Mouse (Mus musculus): Measurements from ENCODE around the gene Olfr1106. TPM values are rescaled to one million over a fixed set of nuclear protein-coding genes. Genes with fewer than 3 reads are reported as not detected.

Gene Olfr1106
- 0.15 TPM in 1 of 2 replicates, not detected in the other for polyA plus RNA-seq (2012; ENCODE audit: low replicate concordance)

GRCm38 (mm10) chr2:87052173-87052572 is at the start of gene Olfr1106:
Olfr1106 (minus strand) TSS chr2:87052273.

GRCm38 (mm10) chr2:87095908-87096307 is 43.8 kb upstream of the Olfr1106 start, which contains the start of gene Olfr1109:
Olfr1109 (minus strand) TSS chr2:87096008.

GRCm38 (mm10) chr2:87075717-87076116 is 23.6 kb upstream of the Olfr1106 start, which contains the start of gene Olfr1107:
Olfr1107 (minus strand) TSS chr2:87075817.

GRCm38 (mm10) chr2:87036431-87036830 is 15.6 kb downstream of the Olfr1106 start, which contains the start of gene Olfr1105:
Olfr1105 (minus strand) TSS chr2:87036531.

GRCm38 (mm10) chr2:87026980-87027379 is 25.1 kb downstream of the Olfr1106 start, which contains the start of gene Olfr1104:
Olfr1104 (minus strand) TSS chr2:87027080.

GRCm38 (mm10) chr2:86998098-86998497 is 54.0 kb downstream of the Olfr1106 start, which contains the start of gene Olfr1102:
Olfr1102 (plus strand) TSS chr2:86998398.

Other genes starting within 250 kb of the Olfr1106 start
- not detected in 2 replicates for gene Olfr141, start 242.3 kb downstream of the Olfr1106 start, polyA plus RNA-seq (2012; ENCODE audit: low replicate concordance)
- not detected in 2 replicates for gene Olfr1094, start 227.6 kb downstream of the Olfr1106 start, polyA plus RNA-seq (2012; ENCODE audit: low replicate concordance)
- not detected in 2 replicates for gene Olfr1095, start 200.6 kb downstream of the Olfr1106 start, polyA plus RNA-seq (2012; ENCODE audit: low replicate concordance)
- not detected in 2 replicates for gene Gm13723, start 177.5 kb downstream of the Olfr1106 start, polyA plus RNA-seq (2012; ENCODE audit: low replicate concordance)
- not detected in 2 replicates for gene Olfr1097, start 160.1 kb downstream of the Olfr1106 start, polyA plus RNA-seq (2012; ENCODE audit: low replicate concordance)
- not detected in 2 replicates for gene Olfr1098, start 127.7 kb downstream of the Olfr1106 start, polyA plus RNA-seq (2012; ENCODE audit: low replicate concordance)
- not detected in 2 replicates for gene Olfr1099, start 91.6 kb downstream of the Olfr1106 start, polyA plus RNA-seq (2012; ENCODE audit: low replicate concordance)
- gene Olfr1100, start 72.3 kb downstream of the Olfr1106 start, polyA plus RNA-seq (2012; ENCODE audit: low replicate concordance) = not detected in 2 replicates
- not detected in 2 replicates for gene Olfr1101, start 61.1 kb downstream of the Olfr1106 start, polyA plus RNA-seq (2012; ENCODE audit: low replicate concordance)
- not detected in 2 replicates for gene Olfr1102, start 53.9 kb downstream of the Olfr1106 start, polyA plus RNA-seq (2012; ENCODE audit: low replicate concordance)
- not detected in 2 replicates for gene Olfr1104, start 25.2 kb downstream of the Olfr1106 start, polyA plus RNA-seq (2012; ENCODE audit: low replicate concordance)
- gene Olfr1105, start 15.7 kb downstream of the Olfr1106 start, polyA plus RNA-seq (2012; ENCODE audit: low replicate concordance) = not detected in 2 replicates
- gene Olfr1107, start 23.5 kb upstream of the Olfr1106 start, polyA plus RNA-seq (2012; ENCODE audit: low replicate concordance) = not detected in 2 replicates
- gene Olfr1109, start 43.7 kb upstream of the Olfr1106 start, polyA plus RNA-seq (2012; ENCODE audit: low replicate concordance) = not detected in 2 replicates
- not detected in 2 replicates for gene Olfr259, start 62.3 kb upstream of the Olfr1106 start, polyA plus RNA-seq (2012; ENCODE audit: low replicate concordance)
- not detected in 2 replicates for gene Olfr1110, start 88.0 kb upstream of the Olfr1106 start, polyA plus RNA-seq (2012; ENCODE audit: low replicate concordance)
- gene Olfr1111, start 100.4 kb upstream of the Olfr1106 start, polyA plus RNA-seq (2012; ENCODE audit: low replicate concordance) = not detected in 2 replicates
- not detected in 2 replicates for gene Olfr1112, start 135.5 kb upstream of the Olfr1106 start, polyA plus RNA-seq (2012; ENCODE audit: low replicate concordance)
- not detected in 2 replicates for gene Olfr1113, start 156.7 kb upstream of the Olfr1106 start, polyA plus RNA-seq (2012; ENCODE audit: low replicate concordance)
- gene Olfr1115, start 195.7 kb upstream of the Olfr1106 start, polyA plus RNA-seq (2012; ENCODE audit: low replicate concordance) = not detected in 2 replicates
- not detected in 2 replicates for gene Olfr1116, start 215.3 kb upstream of the Olfr1106 start, polyA plus RNA-seq (2012; ENCODE audit: low replicate concordance)